9 mouse cellular contexts compared by ENCODE assay signal in the genomic region with DNA sequence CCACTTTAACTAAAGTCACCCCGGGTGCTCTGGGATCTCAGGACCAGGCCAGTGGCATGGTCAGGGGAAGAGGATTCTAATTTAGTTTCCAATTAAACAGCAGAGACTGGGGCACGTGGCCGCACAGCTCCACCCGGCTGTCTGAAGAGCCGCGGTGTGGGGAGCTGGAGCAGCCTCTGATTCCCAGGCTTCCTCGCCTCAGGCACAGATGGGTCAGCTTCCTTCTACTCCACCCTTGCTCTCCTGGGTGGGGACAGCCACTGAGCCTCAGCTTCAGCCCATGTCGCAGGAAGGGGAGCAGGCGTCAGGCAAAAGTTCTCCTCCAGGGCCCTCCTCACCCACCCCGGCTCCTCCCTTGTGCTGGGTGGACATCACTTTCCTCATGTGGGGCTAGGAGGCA. TPM values are rescaled to one million over a fixed set of nuclear protein-coding genes. Genes with fewer than 3 reads are reported as not detected.
DNase-seq lines count a peak whose midpoint lies in the region; ATAC-seq and TF ChIP-seq lines count a peak whose summit lies in the region.
"Had no signal": no experiment of that assay in that cellular context is flagged by ENCODE, and none has a peak within 500 bp of the region (broad histone marks: within the 10 kb centered on the region; RNA-seq: fewer than 3 reads in every experiment).

No protein-coding gene starts in this region.

- peak overlapping the region; percentile 42 for H3K27ac ChIP-seq in kidney, adult 2 months (ENCODE audit: insufficient read depth, low read depth, low read length)
- H3K27ac ChIP-seq in heart, embryonic 13.5 days (replicated peaks) = no peak overlapping the region
- peak overlapping the region; percentile 46; the same call in 1 of the 2 replicates for H3K27ac ChIP-seq in limb, embryonic 10.5 days

- WGBS in kidney, adult 2 months = 24% methylated on average over 10 of the region's 10 CpGs
- 25% methylated on average over 10 of the region's 10 CpGs for WGBS in heart, embryonic 13.5 days
- 24% methylated on average over 10 of the region's 10 CpGs for WGBS in limb, embryonic 10.5 days

- no peaks in the 10 kb centered on the region; the same call in 1 of the 2 replicates for H3K4me1 ChIP-seq in kidney, adult 2 months (ENCODE audit: control insufficient read depth, insufficient read depth, low read length)
- peaks cover 18% of the 10 kb centered on the region for H3K4me1 ChIP-seq in heart, embryonic 13.5 days
- H3K4me1 ChIP-seq in limb, embryonic 10.5 days = peaks cover 21% of the 10 kb centered on the region

- peak; percentile 32 for DNase-seq in kidney, adult 2 months
- DNase-seq in kidney, adult 11 months = no peak
- DNase-seq in limb, embryonic 10.5 days (ENCODE audit: low spot score) = peak; percentile 49
- peak; percentile 39 for DNase-seq in skeletal muscle tissue, adult 2 months (ENCODE audit: low read depth, low spot score)
- no peak for DNase-seq in frontal cortex, adult 2 months (ENCODE audit: extremely low spot score in 1 of 2, low spot score in 1 of 2)
- no peak for DNase-seq in layer of hippocampus, postnatal 25 days (ENCODE audit: extremely low spot score in 1 of 2, low spot score in 1 of 2)
- DNase-seq in urinary bladder, adult 18-20 months (ENCODE audit: low spot score in 2 of 2) = no peak

- TF ChIP-seq POLR2A in kidney, adult 2 months (IDR thresholded peaks at IDR 0.05; ENCODE audit: low read depth, low read length) = no peak

- peaks cover 2% of the 10 kb centered on the region for H3K36me3 ChIP-seq in kidney, adult 2 months (ENCODE audit: control insufficient read depth, insufficient read depth, low read length)
- peaks cover 46% of the 10 kb centered on the region for H3K36me3 ChIP-seq in heart, embryonic 13.5 days
- H3K36me3 ChIP-seq in limb, embryonic 10.5 days = peaks cover 43% of the 10 kb centered on the region

- H3K4me3 ChIP-seq in kidney, adult 2 months (ENCODE audit: insufficient read depth, low read depth, low read length) = peak overlapping the region; percentile 30; the same call in 1 of the 2 replicates
- H3K4me3 ChIP-seq in heart, embryonic 13.5 days = peak overlapping the region; percentile 18
- H3K4me3 ChIP-seq in limb, embryonic 10.5 days = peak overlapping the region; percentile 41

- no peaks in the 10 kb centered on the region for H3K9me3 ChIP-seq in heart, embryonic 13.5 days
- no peaks in the 10 kb centered on the region for H3K9me3 ChIP-seq in limb, embryonic 10.5 days (replicated peaks)
- H3K9me3 ChIP-seq: G1E had no signal

- no peak for TF ChIP-seq CTCF in kidney, adult 2 months (conservative IDR thresholded peaks at IDR 0.05; ENCODE audit: insufficient read depth, insufficient read length, low read depth, low read length)

- ATAC-seq in heart, embryonic 13.5 days (ENCODE audit: extremely low read depth, insufficient number of reproducible peaks, low FRiP score, low TSS enrichment) = no peak

- peak overlapping the region; percentile 58 for H3K4me2 ChIP-seq in heart, embryonic 13.5 days

- H3K9ac ChIP-seq in heart, embryonic 13.5 days = peak overlapping the region; percentile 63

- no peaks in the 10 kb centered on the region for H3K27me3 ChIP-seq in kidney, adult 2 months (replicated peaks; ENCODE audit: control insufficient read depth, insufficient read depth, low read length)
- H3K27me3 ChIP-seq in heart, embryonic 13.5 days (replicated peaks) = no peaks in the 10 kb centered on the region
- 0 out of 2 replicates have a peak, but pooled peaks cover 9% of the 10 kb centered on the region for H3K27me3 ChIP-seq in limb, embryonic 10.5 days (ENCODE audit: low read depth, poor library complexity, severe bottlenecking)

RNA-seq across cellular contexts. Expression of a gene that starts 52.8 kb away (rescaled TPM):
- 0.53 and 0.58 TPM in 2 replicates for polyA plus RNA-seq in kidney, adult 2 months (2012; rRNA removed)
- 16.4 and 17.1 TPM in 2 replicates for polyA plus RNA-seq in heart, embryonic 13.5 days (2015; fragmentation: Nextera tagmentation; extraction: Ambion mirVana)
- 54.5 and 58.2 TPM in 2 replicates for polyA plus RNA-seq in limb, embryonic 10.5 days (2016; fragmentation: Nextera tagmentation; extraction: Ambion mirVana)
- polyA plus RNA-seq in frontal cortex, adult 2 months (2012; rRNA removed) = 3.9 and 4.8 TPM in 2 replicates
- 1 to 10 TPM; 3.8 to 5.0 TPM for total RNA-seq in layer of hippocampus, postnatal 25 days (2021)

Comparison
In these comparisons a context has a peak if more than half of its experiments do, and no peak if none do; other contexts are left out.
1. DNase-seq: peak in kidney, adult 2 months (single experiment), limb, embryonic 10.5 days (single experiment) and skeletal muscle tissue, adult 2 months (single experiment); none in kidney, adult 11 months (single experiment), frontal cortex, adult 2 months (0 of 2), layer of hippocampus, postnatal 25 days (0 of 2) and urinary bladder, adult 18-20 months (0 of 2).
2. Peak in every context shown above with its lines, with median percentiles within 50 percentile points of each other: H3K4me3 ChIP-seq.